Mouse (Mus musculus) myocyte (in vitro differentiated cells): ENCODE results near the gene N4bp2l2.

ENCODE experiments used
- CEBPB ChIP-seq: IDR thresholded peaks from 2 replicates; pipeline ENCODE4 v1.6.1; 2011; ENCODE audit warnings: mild to moderate bottlenecking, moderate library complexity; ENCODE audit not compliant: poor library complexity, insufficient read depth, severe bottlenecking
- E2F4 ChIP-seq: IDR thresholded peaks from one replicate; pipeline ENCODE4 v1.6.1; 2011; ENCODE audit warnings: mild to moderate bottlenecking, control low read depth, moderate library complexity; ENCODE audit not compliant: insufficient read depth
- MAX ChIP-seq: IDR thresholded peaks from one replicate; pipeline ENCODE4 v1.6.1; 2011; ENCODE audit warnings: low read depth, mild to moderate bottlenecking, control low read depth
- MYOD1 ChIP-seq, 3 experiments: IDR thresholded peaks; one replicate each; pipeline ENCODE4 v1.6.1; 2011; ENCODE audit warnings: control low read depth in 2 of 3, low read depth in 2 of 3, mild to moderate bottlenecking in 2 of 3, moderate library complexity in 1 of 3; ENCODE audit not compliant: insufficient read length in 2 of 3, control insufficient read depth in 1 of 3
- MYOG ChIP-seq, 3 experiments: IDR thresholded peaks; one replicate each; pipeline ENCODE4 v1.6.1; 2011; ENCODE audit warnings: control low read depth in 2 of 3, low read depth in 2 of 3, mild to moderate bottlenecking in 2 of 3; ENCODE audit not compliant: insufficient read length in 2 of 3, control insufficient read depth in 1 of 3, insufficient read depth in 1 of 3
- POLR2A ChIP-seq: IDR thresholded peaks from one replicate; pipeline ENCODE4 v1.6.1; 2011; ENCODE audit warnings: low read depth, mild to moderate bottlenecking, control low read depth, moderate library complexity; ENCODE audit not compliant: insufficient read length
- POLR2AphosphoS2 ChIP-seq: IDR thresholded peaks from one replicate; pipeline ENCODE4 v1.6.1; 2011; ENCODE audit warnings: low read depth, control low read depth; ENCODE audit not compliant: insufficient read length
- REST ChIP-seq: IDR thresholded peaks from one replicate; pipeline ENCODE4 v1.6.1; 2011; ENCODE audit warnings: mild to moderate bottlenecking, control low read depth, moderate library complexity; ENCODE audit not compliant: insufficient read depth, insufficient read length
- SRF ChIP-seq: IDR thresholded peaks from one replicate; pipeline ENCODE4 v1.6.1; 2011; ENCODE audit warnings: low read depth; ENCODE audit not compliant: control insufficient read depth, insufficient read length
- TCF12 ChIP-seq: IDR thresholded peaks from one replicate; pipeline ENCODE4 v1.6.1; 2011; ENCODE audit warnings: mild to moderate bottlenecking, control low read depth; ENCODE audit not compliant: poor library complexity, insufficient read depth, severe bottlenecking
- USF1 ChIP-seq: IDR thresholded peaks from one replicate; pipeline ENCODE4 v1.6.1; 2011; ENCODE audit warnings: low read depth, mild to moderate bottlenecking, control low read depth, moderate library complexity

GRCm38 (mm10) chr5:150561376-150561775 is 104.6 kb downstream of the N4bp2l2 start:
- TF ChIP-seq CEBPB (no peak), POLR2AphosphoS2 (no peak), POLR2A (no peak), MAX (no peak), MYOG (IDR thresholded peaks at IDR 0.05; ENCODE audit: control insufficient read depth in 1 of 3, insufficient read depth in 1 of 3, insufficient read length in 2 of 3, low read depth in 2 of 3) (no peak), E2F4 (no peak), MYOD1 (IDR thresholded peaks at IDR 0.05; ENCODE audit: control insufficient read depth in 1 of 3, insufficient read length in 2 of 3, low read depth in 2 of 3) (no peak), TCF12 (no peak), USF1 (no peak), SRF (no peak), REST (no peak)
